Mouse (Mus musculus) erythroid progenitor cell, adult 5-6 weeks (primary cell): ENCODE measurements around the gene Rnase11. TPM values are rescaled to one million over a fixed set of nuclear protein-coding genes. Genes with fewer than 3 reads are reported as not detected.
A peak's percentile ranks its signal among the peaks of the same experiment; 100 is the strongest.

ENCODE experiments used
- ATAC-seq: replicated peaks from 2 replicates; pipeline ENCODE4 v1.8.0; 2016; ENCODE audit warnings: moderate number of reproducible peaks, mild to moderate bottlenecking, moderate TSS enrichment, inconsistent platforms; ENCODE audit not compliant: poor library complexity, low FRiP score, severe bottlenecking
- total RNA-seq, 2 experiments: library from RNA; stranded (forward) in 1 of 2; stranded (reverse) in 1 of 2; fragments of 150-400 nt in 1 of 2; fragments of 186-747, 209-891 nt in 1 of 2; gene quantifications; 2 replicates each; pipeline versions ENCODE4 v1.2.3 to v1.2.4; 2015 to 2017; ENCODE audit warnings: low replicate concordance in 2 of 2

The Rnase11 gene
- total RNA-seq, 2 experiments from 2014 or later: not detected

GRCm38 (mm10) chr14:51082599-51083581 is 32.9 kb upstream of the Rnase11 start:
- ATAC-seq: no peak

GRCm38 (mm10) chr14:51081035-51081434 is 31.1 kb upstream of the Rnase11 start:
- no peak for ATAC-seq

GRCm38 (mm10) chr14:51079180-51079579 is 29.2 kb upstream of the Rnase11 start:
- ATAC-seq: no peak

GRCm38 (mm10) chr14:51074335-51074734 is 24.4 kb upstream of the Rnase11 start, which contains the start of gene Olfr750:
Olfr750 (minus strand) TSS chr14:51074435.
- no peak for ATAC-seq

DNA sequence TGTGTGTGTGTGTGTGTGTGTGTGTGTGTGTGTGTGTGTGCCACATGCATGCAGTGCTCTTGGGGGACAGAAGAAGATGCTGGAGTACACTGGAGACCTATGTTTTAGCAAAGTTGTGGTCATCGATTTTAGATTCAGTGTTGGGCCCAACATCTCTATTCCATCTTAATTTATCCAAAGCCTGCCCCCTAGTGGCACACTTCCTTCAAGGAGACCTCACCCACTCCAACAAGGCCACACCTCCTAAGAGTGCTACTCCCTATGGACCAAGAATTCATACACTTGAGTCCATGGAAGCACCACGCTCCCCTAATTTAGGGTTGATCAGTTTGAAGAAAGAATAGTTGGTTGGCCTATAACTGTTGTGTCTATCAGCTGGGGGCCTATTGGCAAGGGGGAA is 19.7 kb upstream of the Rnase11 start:
- ATAC-seq: no peak

DNA sequence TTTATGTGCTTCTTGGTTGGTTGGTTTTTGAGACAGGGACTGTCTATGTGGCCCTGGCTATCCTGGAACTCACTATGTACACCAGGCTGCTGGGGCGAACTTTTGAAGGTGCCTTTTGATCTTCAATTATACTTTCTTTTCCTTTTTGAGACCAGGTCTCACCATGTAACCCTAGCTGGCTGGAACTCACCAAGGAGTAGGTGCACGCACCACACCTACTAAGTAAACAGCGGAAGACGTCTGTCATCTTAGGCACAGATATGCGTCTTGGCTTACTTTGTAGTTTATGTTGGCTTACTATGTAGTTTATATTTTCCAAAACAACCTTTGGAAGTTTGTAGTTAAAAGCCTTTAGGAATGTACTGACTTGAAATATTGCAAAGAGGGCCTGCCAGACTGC is 19.0 kb upstream of the Rnase11 start:
- no peak for ATAC-seq

GRCm38 (mm10) chr14:51060761-51061160 is 10.8 kb upstream of the Rnase11 start:
- no peak for ATAC-seq

DNA sequence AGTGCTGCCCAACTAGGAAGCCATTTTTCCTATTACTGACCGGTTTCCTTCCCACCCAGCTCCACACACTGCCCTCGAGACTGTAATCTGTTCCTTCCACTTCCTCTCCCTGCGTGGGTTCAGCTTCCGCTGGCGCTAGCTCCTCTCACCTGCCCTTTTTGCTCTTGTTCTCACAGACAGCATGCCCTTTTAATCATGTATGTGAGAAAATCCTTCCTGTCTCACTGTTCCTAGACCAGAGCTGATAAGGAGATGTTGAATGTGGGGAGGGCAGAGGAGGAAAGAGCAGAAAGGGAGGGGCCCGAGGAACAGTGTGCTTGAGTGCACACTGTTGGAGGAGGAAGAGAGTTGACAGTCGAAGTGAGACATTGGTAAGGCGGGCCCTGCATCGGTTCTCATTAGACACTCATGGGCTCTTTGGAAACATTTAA is 7.5 kb upstream of the Rnase11 start, which contains the start of gene Rnase12:
Gene Rnase12 (minus strand): TSS at position 261 of the 431 bp plus-strand sequence.
- ATAC-seq: no peak

DNA sequence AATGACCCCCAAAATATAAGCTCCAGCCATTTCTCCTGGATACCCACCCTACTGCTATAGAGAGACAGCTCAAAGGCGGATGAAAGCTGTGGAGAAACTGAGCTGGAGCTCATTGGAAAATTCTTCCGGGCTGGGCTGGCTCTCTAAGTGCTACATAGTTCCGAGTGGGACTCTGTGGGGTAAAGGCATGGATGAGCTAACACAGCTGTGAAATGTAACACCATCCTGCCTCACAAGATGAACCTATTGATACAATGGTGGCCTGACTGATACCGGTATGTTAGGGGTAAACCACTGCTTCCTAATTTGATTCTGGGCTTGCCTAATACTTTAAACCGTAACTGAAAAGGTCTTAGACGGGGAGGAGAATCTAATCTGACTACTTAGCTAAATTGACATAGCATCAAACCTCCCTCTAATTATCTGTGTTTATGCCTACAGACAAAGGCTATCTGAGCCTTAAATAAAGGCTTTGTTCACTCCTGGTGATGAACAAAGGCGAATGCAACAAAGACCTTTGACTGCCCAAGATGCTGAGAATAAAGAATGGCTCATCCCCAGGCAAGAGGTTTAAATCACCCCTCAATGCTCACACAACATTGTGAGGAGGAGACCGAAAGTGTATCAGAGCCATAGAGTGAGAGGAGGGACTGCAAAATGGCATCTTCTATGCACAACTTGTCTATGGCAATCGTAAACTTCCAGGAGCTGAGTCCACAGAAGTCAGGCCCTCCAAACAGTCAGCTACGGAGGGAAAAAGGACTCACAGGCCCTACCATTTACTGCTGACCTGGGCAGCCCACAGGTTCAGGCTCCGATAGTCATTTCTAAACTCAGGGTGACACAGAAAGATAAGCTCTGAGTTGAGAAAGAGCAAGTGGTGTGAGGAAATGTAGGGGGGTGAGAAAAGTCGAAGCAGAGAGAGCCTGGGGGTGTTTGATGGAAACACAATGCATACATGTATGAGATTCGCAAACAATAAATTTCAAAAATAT is 4.6 kb upstream of the Rnase11 start:
- ATAC-seq: no peak

- ATAC-seq: no peak
Observed at GRCm38 (mm10) chr14:51053176-51053575, 3.2 kb upstream of the Rnase11 start.

- no peak for ATAC-seq
Observed at GRCm38 (mm10) chr14:51051941-51052340, 2.0 kb upstream of the Rnase11 start.

DNA sequence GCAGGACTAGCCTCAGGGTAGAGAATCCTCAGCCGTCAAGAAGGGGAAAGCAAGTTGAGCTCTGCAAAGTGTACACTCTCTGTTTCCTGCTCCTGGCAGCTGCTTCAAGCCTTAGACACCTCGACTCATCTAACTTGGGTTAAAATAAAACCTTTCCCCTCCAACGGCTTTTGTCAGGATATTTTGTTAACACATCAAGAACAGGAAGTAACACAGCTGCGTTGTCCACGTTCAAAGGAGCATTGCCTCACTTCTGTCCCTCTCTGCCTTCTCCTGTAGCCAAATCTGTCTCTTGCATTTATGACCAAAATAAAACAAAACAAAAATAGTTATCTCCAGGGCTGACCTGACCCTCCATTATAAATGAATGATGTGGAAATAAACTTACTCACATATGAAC is 2.1 kb downstream of the Rnase11 start:
- no peak for ATAC-seq

DNA sequence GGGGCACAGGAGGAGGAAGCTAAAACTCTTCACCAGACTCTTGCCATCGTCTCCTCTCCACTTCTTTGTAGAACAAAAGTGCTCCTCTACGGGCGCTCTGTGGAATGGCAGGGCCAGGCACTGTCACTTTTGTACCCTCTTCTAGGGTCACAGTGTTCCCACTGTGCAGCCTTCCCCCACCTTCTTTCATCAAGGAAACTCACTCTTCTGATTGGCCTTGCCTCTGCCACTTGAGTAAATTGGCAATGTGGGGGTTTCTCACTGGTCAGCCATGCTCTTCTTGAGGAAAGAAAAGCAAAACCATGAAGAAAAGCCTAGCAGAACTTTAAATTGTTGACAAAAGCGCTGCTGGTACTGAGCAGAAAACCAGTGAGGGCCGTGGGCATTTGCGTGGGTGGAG is 8.2 kb downstream of the Rnase11 start, which contains the start of gene Rnase9:
Gene Rnase9 (minus strand): TSS at position 101 of the 400 bp plus-strand sequence.
- no peak for ATAC-seq

DNA sequence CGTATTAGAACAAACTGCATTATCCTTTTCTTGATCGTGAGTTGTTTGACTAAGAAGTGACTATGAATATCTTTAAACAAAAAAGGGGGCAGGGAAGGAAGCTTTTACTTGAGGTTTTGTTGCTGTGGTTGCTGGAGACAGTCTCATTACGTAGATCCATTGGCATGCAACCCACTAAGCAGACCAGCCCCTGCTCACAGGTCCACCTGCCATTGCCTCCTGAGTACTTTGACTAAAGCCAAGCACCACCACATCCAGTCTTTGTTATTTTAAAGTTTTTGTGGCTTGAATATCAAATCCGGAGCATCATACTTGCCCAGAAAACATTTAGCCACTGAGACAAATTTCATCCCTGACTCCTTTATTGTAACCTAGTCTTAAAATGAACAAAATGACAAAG is 13.7 kb downstream of the Rnase11 start:
- no peak for ATAC-seq

DNA sequence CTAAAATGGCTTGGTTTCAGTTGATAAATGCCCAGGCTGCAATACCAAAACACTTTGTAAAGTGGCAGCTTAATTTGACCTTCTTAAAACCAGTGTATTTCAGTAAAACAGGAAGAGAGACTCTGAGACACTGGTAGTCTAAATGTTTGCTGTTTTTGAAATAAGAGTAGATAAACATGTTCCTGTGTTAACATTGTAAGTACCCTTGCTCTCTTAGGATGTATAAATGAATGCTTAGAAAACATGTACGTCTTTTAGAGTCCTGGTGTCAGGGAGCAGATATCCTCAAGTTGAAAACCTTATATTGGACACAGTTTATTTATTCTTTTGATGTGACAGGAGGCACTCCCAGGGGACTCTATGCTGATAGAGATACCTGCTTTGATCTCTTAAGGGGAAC is 14.8 kb downstream of the Rnase11 start:
- no peak for ATAC-seq

DNA sequence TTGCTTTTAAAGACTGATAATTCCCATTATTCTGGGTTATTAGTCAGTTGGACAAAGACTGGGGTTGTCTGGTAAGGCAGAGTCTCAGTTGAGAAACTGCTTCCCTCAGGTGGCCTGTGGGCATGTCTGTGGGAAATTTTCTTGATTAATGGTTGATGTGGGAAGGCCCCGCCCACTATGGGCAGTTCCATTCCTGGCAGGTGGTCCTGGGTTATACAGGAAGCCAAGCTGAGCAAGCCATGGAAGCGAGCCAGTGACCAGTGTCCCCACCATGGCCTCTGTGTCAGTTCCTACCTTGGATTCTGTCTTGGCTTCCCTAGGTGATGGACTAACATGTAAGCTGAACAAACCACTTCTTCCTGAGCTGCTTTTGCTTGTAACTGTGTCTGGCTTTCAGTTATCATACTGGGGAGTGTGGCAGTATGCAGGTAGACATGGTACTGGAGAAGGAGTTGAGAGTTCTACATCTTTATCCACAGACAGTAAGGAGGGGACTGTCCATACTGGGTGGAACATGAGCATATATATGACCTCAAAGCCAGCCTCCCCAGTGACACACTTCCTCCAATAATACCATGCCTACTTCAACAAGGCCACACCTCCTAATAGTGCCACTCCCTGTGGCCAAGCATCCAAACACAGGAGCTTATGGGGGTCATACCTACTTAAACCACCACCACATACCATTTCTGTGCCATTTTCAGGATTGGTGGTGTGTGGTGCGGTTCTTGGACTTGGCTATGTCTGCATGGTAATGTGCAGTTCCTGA is 22.4 kb downstream of the Rnase11 start:
- no peak for ATAC-seq

DNA sequence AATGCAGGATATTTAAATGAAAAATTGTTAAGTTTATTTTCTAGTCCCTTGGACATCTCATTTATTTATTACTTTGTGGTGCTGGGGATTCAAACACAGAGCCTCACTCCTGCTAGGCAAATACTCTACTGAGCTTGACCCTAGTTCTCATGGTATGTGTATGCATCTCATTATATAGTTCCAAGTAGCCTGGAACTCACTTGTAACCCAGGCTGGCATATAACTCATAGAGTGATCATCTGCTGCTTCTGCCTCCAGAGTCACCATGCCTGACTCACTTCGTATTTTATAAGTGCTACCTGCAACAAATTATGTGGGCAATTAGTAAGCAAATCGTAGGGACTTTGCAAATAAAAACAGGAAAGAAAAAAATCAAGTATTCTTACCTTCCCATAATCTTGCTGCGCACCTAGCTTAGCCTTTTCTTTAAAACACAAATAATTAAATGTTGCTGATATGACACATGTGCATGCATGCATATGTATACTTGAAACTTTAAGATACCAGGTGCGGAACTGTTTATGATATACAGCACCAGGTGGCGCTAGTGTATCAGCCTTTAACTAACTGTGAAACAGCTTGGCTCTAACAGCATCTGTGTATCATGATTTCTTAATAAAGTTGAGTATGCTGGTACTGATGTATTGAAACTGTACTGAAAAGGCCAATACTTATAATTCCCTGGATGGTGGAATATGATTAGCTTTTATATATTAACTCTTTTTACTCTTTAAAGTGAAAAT is 23.4 kb downstream of the Rnase11 start:
- ATAC-seq: peak; percentile 88

DNA sequence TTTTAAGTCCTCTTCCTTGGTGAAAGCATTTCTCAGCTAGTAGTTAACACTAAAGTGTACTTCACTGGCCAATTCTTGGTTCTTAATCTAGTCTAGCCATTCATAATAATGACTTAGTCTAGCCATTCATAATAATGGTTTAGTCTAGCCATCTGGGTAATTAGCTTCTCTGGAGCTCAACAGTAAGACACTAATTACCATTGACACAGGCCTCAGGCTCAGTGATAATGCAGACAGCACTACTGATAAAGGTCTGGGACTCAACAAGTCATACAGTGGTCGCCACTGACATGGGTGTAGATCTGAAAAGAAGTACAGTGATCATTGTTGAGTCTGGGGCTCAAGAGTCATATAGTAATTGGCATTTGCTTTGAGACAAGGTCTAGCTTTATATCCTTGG is 25.1 kb downstream of the Rnase11 start:
- no peak for ATAC-seq

DNA sequence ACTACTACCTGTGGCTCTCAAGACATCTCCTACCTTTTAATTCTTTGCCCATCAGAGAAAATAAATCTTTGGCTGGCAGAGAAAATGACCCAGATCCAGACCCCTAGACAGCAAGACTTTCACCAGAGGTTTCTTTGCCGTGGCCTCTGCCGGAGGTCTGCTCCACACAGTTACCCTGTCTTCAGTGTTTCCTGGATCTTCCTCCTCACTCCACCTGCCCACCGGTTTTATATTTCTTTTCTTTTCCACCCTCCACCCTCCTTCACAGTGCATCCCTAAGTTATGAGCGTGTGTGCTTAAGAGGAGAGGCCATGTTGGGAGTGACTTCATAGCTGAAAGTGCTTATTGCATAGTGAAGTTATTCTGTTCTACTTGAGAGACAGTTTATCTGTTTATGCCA is 26.5 kb downstream of the Rnase11 start:
- ATAC-seq: no peak
